Mouse (Mus musculus) embryonic facial prominence, embryonic 12.5 days (tissue): Measurements from ENCODE around the gene Ppp1r3a. TPM values are rescaled to one million over a fixed set of nuclear protein-coding genes. Genes with fewer than 3 reads are reported as not detected.

Experiments used
- ATAC-seq: fragments of 200-750 bp; cut with Nextera tagmentation; 2 replicates; pipeline ENCODE4 v1.8.0; 2017; ENCODE audit not compliant: insufficient number of reproducible peaks, insufficient read depth, low FRiP score, low TSS enrichment
- H3K27ac ChIP-seq: fragments of 300-500 bp; sonication (generic); 2 replicates; pipeline ENCODE4 v1.5.1; 2016; ENCODE audit warnings: mild to moderate bottlenecking
- H3K27me3 ChIP-seq: fragments of 300-500 bp; sonication (generic); 2 replicates; pipeline ENCODE4 v1.6.1; 2016; ENCODE audit warnings: mild to moderate bottlenecking, moderate library complexity
- H3K36me3 ChIP-seq: fragments of 300-500 bp; sonication (generic); 2 replicates; pipeline ENCODE4 v1.6.1; 2016; ENCODE audit warnings: mild to moderate bottlenecking
- H3K4me1 ChIP-seq: fragments of 300-500 bp; sonication (generic); 2 replicates; pipeline ENCODE4 v1.6.1; 2016
- H3K4me2 ChIP-seq: fragments of 300-500 bp; sonication (generic); replicated peaks from 2 replicates; pipeline ENCODE4 v1.6.1; 2016; ENCODE audit warnings: mild to moderate bottlenecking, moderate library complexity
- H3K4me3 ChIP-seq: fragments of 300-500 bp; sonication (generic); 2 replicates; pipeline ENCODE4 v1.5.1; 2016; ENCODE audit warnings: mild to moderate bottlenecking
- H3K9ac ChIP-seq: fragments of 300-500 bp; sonication (generic); 2 replicates; pipeline ENCODE4 v1.6.1; 2016; ENCODE audit warnings: mild to moderate bottlenecking, moderate library complexity
- H3K9me3 ChIP-seq: fragments of 300-500 bp; sonication (generic); 2 replicates; pipeline ENCODE4 v1.6.1; 2016; ENCODE audit warnings: mild to moderate bottlenecking, moderate library complexity
- WGBS: fragments of 180-500 bp; shearing (Covaris S2); methylation state at CpG from one replicate; pipeline ENCODE4 v1.1.7; 2016; 5-methylcytosine and 5-hydroxymethylcytosine counted together
- polyA plus RNA-seq: library from polyadenylated mRNA; unstranded; fragments of >200 nt; fragmentation: Nextera tagmentation; extraction: Ambion mirVana; gene quantifications from 2 replicates; pipeline ENCODE4 v1.2.1, GENCODE M21; 2016

The Ppp1r3a gene
- 0.04 and 0.08 TPM in 2 replicates for polyA plus RNA-seq

DNA sequence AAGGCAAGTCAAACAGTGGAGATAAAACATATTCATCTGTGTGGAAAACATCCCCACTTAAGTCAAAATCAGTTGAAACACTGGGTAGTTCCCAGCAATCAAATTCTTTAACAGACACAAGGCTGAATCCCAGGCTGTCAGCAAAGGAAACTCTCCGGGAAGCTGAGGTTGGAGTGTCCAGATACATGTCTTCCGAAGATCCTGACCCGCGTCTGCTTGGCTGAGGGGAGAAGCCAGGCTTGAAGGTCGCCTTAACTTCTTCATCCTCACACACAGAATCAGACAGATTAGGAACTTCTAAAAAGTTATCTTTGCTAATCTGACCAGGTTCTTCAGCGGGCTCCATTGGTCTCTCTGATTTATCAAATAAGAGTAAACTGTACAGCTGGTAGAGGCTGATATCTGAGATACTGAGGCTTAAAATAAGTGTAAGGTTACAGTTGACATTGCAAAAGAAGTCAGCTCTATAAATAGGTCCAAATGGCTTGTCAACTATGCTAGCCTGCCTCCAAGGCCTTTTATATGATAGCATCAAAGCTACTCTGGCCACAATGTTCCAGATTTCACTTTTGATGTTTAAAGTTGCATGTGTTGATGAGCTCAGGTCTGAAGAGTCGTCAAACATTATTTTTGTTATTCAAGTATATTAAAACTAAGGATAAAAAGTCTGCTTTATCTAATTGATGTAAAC, at the start of gene Ppp1r3a:
Ppp1r3a (minus strand) TSS at position 374 of the 691 bp plus-strand sequence.
- Histone ChIP-seq H3K4me2 (no peak within 1 kb of the TSS), H3K36me3 (no peaks in the 10 kb centered on the region), H3K27me3 (no peaks in the 10 kb centered on the region), H3K9me3 (no peaks in the 10 kb centered on the region), H3K9ac (no peak within 1 kb of the TSS), H3K4me3 (no peak within 1 kb of the TSS), H3K27ac (no peak within 1 kb of the TSS), H3K4me1 (no peaks in the 10 kb centered on the region)
- WGBS = 84% methylated on average over 7 of the region's 7 CpGs
- no peak for ATAC-seq

DNA sequence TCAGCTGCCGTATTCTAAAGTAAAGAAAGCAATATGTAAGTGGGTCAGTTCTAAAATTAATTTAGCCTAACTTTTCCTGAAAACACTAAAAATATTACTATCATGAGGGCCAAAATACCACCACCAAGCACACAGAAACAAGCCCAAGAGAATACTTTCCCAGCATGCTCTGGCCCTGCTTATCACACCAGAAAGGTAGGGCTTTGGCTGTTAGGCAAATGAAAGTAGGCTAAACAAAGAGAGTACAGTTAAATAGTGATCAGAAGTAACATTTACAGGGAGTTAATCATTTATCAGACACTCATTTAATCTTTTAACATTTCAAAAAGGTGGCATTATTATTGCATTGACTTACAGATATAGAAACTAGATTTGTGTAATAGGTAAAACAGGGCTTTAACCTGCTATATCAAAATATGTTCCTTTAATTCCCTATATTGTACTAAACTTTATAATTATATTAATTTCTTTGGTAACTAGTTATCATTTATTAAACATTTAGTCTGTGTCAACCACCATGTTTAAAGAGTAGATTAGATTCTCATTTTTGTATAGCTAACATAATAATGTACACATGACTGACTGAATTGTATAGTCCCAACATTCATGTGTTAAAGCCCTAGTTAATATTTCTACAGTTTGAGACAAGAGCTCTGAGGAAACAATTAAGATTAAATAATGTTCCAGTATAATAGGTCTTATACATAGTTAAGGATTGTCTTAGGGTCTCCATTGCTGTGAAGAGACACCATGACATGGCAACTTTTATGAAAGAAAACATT, 32.3 kb upstream of the Ppp1r3a start:
- H3K36me3 ChIP-seq = no peaks in the 10 kb centered on the region
- no peaks in the 10 kb centered on the region for H3K9me3 ChIP-seq
- 93% methylated on average over 1 of the region's 1 CpGs for WGBS
- no peak overlapping the region for H3K9ac ChIP-seq
- no peak for ATAC-seq
- H3K4me3 ChIP-seq = no peak overlapping the region
- H3K4me2 ChIP-seq = no peak overlapping the region
- no peaks in the 10 kb centered on the region for H3K4me1 ChIP-seq
- H3K27ac ChIP-seq = no peak overlapping the region
- H3K27me3 ChIP-seq = no peaks in the 10 kb centered on the region

DNA sequence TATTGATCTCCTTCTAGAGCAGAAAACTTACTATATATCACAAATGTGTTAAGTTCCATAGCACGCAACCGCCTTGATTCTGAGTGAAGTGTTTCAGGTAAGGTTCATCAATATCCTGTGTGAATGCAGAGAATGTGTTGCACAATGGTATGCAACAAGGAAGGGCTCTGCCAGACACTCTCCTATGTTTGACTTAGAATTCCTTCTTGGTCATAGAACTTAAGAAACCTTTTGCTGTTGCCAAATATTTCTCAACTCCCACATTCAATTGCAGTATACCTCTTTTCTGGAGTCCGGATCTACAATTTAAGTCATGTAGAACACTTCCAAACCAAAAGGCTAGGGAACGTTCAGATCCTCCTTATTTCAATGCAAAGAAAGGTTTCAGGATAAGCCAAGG, 22.8 kb upstream of the Ppp1r3a start:
- no peaks in the 10 kb centered on the region for H3K36me3 ChIP-seq
- H3K4me1 ChIP-seq = no peaks in the 10 kb centered on the region
- no peak overlapping the region for H3K9ac ChIP-seq
- H3K4me2 ChIP-seq = no peak overlapping the region
- H3K9me3 ChIP-seq = no peaks in the 10 kb centered on the region
- H3K4me3 ChIP-seq = no peak overlapping the region
- no peak overlapping the region for H3K27ac ChIP-seq
- 87% methylated on average over 4 of the region's 4 CpGs for WGBS
- no peaks in the 10 kb centered on the region for H3K27me3 ChIP-seq
- no peak for ATAC-seq

DNA sequence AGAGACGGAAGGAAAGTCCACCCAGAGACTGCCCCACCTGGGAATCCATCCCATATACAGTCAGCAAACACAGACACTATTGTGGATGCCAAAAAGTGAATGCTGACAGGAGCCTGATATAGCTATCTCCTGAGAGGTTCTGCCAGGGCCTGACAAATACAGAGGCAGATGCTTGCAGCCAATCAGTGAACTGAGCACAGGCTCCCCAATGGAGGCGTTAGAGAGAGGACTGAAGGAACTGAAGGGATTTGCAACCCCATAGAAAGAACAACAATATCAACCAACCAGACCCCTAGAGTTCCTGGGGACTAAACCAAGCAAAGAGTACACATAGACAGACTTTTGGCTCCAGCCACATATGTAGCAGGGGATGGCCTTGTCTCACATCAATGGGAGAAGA, 16.6 kb upstream of the Ppp1r3a start:
- no peaks in the 10 kb centered on the region for H3K9me3 ChIP-seq
- no peak overlapping the region for H3K27ac ChIP-seq
- no peaks in the 10 kb centered on the region for H3K36me3 ChIP-seq
- no peak for ATAC-seq
- no peaks in the 10 kb centered on the region for H3K4me1 ChIP-seq
- H3K9ac ChIP-seq = no peak overlapping the region
- 73% methylated on average over 2 of the region's 2 CpGs for WGBS
- H3K27me3 ChIP-seq = no peaks in the 10 kb centered on the region
- no peak overlapping the region for H3K4me2 ChIP-seq
- no peak overlapping the region for H3K4me3 ChIP-seq

DNA sequence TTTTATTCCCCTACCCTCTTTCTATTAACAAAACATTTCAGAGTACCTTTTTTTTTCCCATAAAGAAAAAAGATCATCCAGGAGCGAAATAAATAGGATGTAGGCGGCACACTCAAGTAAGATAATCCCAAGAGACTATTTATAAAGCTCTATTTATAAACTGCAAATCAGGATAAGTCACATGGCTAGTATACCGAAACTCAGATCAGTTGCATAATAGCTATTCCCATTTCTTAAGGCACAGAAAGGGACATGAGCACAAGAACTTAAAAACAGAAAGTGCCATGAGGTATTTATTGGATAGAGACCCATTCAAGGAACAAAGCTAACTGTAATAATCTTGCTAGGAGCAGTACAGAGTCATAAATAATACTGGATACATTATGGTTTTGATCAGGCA, 2.4 kb upstream of the Ppp1r3a start:
- Histone ChIP-seq H3K4me3 (no peak overlapping the region), H3K36me3 (no peaks in the 10 kb centered on the region), H3K27ac (no peak overlapping the region), H3K4me2 (no peak overlapping the region), H3K4me1 (no peaks in the 10 kb centered on the region), H3K9me3 (no peaks in the 10 kb centered on the region), H3K27me3 (no peaks in the 10 kb centered on the region), H3K9ac (no peak overlapping the region)
- WGBS = 87% methylated on average over 3 of the region's 3 CpGs
- ATAC-seq = no peak

DNA sequence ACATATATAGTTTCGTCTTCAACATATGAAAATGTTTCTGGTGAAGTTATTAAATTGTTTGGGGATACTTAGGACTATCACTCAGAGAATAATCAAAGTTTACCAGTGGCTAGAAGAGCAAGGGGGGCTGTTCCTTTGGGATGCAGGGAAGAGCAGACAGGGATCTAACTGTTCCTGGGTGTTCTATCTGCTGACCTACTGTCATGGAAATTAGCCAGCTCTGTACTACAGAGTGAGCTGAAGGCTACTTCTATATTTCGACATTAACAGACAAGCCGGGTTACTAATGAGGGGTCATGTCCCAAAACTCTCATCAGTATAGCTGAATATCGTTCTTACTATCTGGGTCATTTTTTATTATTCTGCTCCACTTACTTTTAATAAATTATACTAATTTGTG, 1.6 kb downstream of the Ppp1r3a start:
- Histone ChIP-seq H3K4me3 (no peak overlapping the region), H3K36me3 (no peaks in the 10 kb centered on the region), H3K4me1 (no peaks in the 10 kb centered on the region), H3K4me2 (no peak overlapping the region), H3K27ac (no peak overlapping the region), H3K9me3 (no peaks in the 10 kb centered on the region), H3K27me3 (no peaks in the 10 kb centered on the region), H3K9ac (no peak overlapping the region)
- ATAC-seq = no peak
- 79% methylated on average over 4 of the region's 4 CpGs for WGBS

DNA sequence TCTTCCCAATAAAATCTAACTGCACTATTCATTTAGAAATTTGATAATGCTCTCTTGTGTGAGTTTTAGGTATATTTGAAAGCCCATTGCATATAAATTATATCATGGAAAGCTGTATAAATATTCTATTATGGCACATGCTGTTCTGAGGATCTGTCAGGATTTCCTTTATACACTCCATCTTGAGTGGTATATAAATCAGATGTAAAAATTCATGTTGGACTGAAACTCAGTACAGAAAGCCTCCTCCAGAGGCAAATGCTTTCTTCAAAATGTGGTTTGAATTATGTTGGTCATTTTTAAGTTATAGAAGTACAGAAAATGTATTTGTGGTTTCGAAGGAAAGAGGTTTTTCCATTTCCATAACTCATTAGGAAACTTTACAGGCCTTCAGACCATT, 2.9 kb downstream of the Ppp1r3a start:
- Histone ChIP-seq H3K4me2 (no peak overlapping the region), H3K27ac (no peak overlapping the region), H3K4me3 (no peak overlapping the region), H3K4me1 (no peaks in the 10 kb centered on the region), H3K9ac (no peak overlapping the region), H3K27me3 (no peaks in the 10 kb centered on the region), H3K9me3 (no peaks in the 10 kb centered on the region), H3K36me3 (no peaks in the 10 kb centered on the region)
- WGBS = 38% methylated on average over 1 of the region's 1 CpGs
- ATAC-seq = no peak

DNA sequence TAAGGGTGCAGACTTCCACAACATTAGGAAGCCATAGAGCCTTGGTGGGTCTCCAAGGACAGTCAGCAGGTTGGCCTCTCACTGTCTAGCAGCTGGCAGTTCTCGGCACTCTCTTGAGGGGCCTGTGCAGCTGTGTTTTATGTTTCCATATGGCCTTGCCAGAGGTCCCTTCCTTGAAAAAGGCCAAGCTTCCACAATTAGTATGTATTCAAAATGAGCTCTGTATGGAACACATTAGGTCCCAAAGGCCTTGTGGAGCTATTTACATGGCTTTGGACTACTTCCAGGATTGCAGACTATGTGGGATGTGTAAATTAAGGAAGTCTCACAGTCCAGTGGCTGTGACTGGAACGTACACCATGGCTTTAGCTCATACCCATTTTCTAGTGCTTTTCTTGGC, 8.1 kb downstream of the Ppp1r3a start:
- Histone ChIP-seq H3K27me3 (no peaks in the 10 kb centered on the region), H3K9me3 (no peaks in the 10 kb centered on the region), H3K4me3 (no peak overlapping the region), H3K4me2 (no peak overlapping the region), H3K4me1 (no peaks in the 10 kb centered on the region), H3K9ac (no peak overlapping the region), H3K36me3 (no peaks in the 10 kb centered on the region), H3K27ac (no peak overlapping the region)
- WGBS = 75% methylated on average over 2 of the region's 2 CpGs
- no peak for ATAC-seq

DNA sequence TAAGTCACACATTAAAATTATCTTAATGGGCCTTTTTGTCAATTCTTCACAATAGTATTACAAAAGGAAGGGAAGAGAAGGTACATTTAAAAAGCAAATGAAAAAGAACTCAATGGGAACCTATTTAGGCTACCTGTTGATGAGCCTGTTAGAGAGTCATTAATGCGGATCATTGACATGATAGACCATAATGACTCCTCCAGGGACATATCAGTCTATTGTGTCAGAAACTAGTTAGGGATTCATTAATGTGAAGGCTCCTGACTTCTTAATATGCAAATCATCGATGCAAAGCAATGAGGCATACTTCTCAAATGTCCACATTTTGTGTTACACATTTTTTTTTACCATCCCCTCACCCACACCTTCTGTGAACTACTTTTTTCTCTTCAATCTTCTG, 19.1 kb downstream of the Ppp1r3a start:
- H3K27me3 ChIP-seq = no peaks in the 10 kb centered on the region
- no peak for ATAC-seq
- no peak overlapping the region for H3K9ac ChIP-seq
- no peak overlapping the region for H3K4me3 ChIP-seq
- H3K36me3 ChIP-seq = no peaks in the 10 kb centered on the region
- H3K4me2 ChIP-seq = no peak overlapping the region
- 88% methylated on average over 2 of the region's 2 CpGs for WGBS
- H3K4me1 ChIP-seq = no peaks in the 10 kb centered on the region
- no peak overlapping the region for H3K27ac ChIP-seq
- H3K9me3 ChIP-seq = no peaks in the 10 kb centered on the region

DNA sequence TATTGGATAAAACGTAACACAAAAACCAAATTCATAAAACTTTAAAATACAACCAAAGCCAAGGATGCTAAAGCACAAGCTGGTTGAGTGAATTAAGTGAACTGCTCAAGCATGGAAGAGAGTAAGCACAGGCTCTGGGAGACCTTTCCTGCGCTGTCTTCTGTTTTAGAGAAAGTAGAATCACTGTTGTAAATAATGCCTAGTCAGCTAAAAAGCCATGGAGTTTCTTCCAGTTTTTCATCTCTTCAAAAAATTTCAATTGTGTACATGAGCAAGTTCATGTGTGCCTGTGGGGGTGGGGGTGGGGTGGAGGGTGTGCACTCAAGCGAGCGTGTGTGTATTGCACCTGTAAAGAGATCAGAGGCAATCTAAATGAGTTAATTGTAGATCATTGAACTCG, 24.1 kb downstream of the Ppp1r3a start:
- H3K4me3 ChIP-seq = no peak overlapping the region
- no peak overlapping the region for H3K27ac ChIP-seq
- WGBS = 81% methylated on average over 5 of the region's 5 CpGs
- no peaks in the 10 kb centered on the region for H3K9me3 ChIP-seq
- H3K4me1 ChIP-seq = no peaks in the 10 kb centered on the region
- H3K27me3 ChIP-seq = no peaks in the 10 kb centered on the region
- no peak for ATAC-seq
- no peaks in the 10 kb centered on the region for H3K36me3 ChIP-seq
- H3K9ac ChIP-seq = no peak overlapping the region
- no peak overlapping the region for H3K4me2 ChIP-seq

DNA sequence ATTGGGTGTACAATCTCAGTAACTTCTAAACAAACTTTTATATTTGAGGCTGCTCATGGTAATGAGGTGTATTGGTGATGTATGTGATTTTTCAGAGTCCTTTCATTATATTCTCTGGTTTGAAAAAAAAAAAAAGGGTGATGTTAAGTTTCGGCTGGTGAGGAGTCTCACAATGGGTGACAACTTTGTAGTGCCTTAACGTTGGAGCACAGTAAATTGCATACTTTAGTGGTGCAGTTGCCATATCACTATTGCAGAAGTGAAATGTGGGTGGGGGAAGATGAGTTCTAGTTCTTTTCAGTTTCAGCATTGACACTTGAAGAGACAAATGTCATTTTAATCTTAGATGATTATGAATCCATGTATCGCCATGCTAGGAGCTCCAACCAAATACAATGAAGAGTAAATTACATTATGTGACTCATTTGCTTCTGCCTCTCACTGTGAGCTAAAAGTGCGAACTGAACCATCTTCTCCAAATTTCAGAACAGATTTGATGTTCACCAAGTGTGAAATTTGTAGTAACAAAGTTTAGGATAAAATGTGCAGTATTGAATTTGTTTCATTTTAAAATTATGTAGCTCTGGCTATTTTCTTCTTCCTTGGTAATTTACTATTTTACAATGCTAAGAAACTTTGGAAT, 34.2 kb downstream of the Ppp1r3a start:
- 81% methylated on average over 4 of the region's 4 CpGs for WGBS
- no peak overlapping the region for H3K9ac ChIP-seq
- no peak overlapping the region for H3K27ac ChIP-seq
- H3K4me1 ChIP-seq = no peaks in the 10 kb centered on the region
- no peak for ATAC-seq
- H3K9me3 ChIP-seq = no peaks in the 10 kb centered on the region
- no peak overlapping the region for H3K4me3 ChIP-seq
- H3K4me2 ChIP-seq = no peak overlapping the region
- H3K36me3 ChIP-seq = no peaks in the 10 kb centered on the region
- no peaks in the 10 kb centered on the region for H3K27me3 ChIP-seq
